Mouse (Mus musculus) WW6 (cell line): ENCODE measurements around the gene Kif5a.

Source experiments
- DNase-seq: peaks from one replicate; pipeline ENCODE4 v3.0.0-alpha.2; 2013; ENCODE audit warnings: low read depth, low spot score

Gene Kif5a

DNA sequence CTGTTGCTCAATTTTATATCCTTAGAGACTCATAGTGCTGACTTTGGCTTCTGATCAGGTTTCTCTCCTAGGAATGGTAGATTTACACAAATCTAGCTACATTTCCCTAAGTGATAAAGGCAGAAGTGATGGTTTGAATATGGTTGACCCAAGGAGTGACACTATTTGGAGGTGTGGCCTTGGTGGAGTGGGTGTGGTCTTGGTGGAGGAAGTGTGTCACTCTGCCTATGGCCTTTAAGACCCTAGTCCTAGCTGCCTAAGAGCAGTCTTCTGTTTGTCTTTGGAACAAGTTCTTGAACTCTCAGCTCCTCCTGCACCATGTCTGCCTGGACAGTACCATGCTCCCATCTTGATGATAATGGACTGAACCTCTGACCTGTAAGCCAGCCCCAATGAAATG is 46.0 kb downstream of the Kif5a start:
- DNase-seq, result no peak

DNA sequence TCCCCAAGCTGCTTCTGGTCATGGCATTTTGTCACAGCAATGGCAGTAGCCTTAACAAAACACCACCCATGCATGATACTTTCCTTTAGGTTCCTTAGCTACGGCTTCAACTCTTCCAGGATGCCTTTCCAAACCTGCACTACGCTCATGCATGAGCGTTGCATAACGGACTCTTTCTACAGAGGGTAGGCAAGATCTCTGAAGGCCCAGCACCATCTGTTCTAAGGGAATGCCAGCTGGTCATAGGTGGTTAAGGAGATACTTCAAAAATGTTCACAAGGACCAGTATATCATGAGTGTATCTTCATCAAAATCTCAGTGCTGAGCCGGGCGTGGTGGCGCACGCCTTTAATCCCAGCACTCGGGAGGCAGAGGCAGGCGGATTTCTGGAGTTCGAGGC is 46.7 kb downstream of the Kif5a start:
- no peak for DNase-seq

DNA sequence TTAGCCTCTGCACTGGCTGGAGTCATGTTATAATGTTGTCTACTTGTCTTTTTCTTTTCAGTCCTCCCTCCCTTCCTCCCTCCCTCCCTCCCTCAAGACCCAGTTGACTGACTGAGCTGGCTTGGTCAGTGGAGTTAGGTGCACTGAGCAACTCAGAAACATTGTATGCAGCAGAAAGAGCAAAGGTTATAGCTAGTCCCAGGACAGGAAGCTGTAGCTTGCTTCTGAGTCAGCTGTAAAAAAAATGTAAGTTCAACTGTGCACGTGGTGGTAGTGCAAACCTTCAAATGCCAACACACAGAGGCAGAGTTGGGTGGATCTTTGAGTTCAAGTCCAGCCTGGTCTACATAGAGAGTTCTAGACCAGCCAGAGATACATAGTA is 48.7 kb downstream of the Kif5a start:
- no peak for DNase-seq

DNA sequence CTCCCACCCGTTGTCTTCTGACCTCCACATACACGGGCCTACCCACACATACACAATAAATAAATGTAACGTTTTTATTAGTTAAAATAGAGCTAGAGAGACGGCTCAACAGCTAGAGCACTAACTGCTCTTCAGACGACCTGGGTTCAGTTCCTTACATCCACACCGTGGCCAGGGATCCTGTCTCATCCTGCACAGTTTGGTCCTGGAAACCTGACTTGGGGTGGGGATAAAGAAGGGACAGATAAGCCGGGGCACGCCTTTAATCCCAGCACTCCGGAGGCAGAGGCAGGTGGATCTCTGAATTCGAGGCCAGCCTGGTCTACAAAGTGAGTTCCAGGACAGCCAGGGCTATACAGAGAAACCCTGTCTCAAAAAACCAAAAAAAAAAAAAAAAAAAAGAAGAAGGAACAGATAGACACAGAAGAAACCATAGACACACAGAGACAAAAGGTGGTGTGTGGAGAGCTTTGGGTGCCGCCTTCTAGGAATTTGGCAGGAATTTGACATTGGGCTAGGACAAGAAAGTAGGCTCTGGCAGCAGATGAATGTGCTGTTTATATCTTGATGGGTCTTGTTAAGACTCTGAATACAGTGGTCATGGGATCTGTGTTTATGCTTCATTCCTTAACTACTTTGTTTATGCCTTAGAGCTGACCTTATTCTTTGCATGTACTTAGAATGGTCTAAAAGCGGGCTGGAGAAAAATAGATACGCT is 49.3 kb downstream of the Kif5a start:
- no peak for DNase-seq

DNA sequence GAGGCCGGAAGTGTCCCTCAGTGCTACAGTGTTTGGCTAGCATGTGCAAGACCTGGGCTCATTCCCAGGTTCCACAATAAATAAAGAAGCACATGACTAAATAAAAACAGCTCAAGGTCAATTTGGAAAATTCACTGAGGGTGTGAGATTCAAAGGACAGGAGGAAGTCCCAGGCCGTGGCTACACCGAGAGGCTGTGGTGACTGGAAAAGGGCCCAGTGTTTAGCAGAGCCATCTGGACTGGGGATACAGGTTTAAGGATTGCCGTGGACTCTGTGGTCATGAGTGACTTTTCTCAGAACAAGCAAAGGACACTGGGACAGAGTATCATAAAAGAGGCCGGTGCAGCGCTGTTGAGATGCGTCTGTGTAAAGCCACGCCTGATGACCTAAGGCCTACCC is 49.9 kb downstream of the Kif5a start:
- no peak for DNase-seq

DNA sequence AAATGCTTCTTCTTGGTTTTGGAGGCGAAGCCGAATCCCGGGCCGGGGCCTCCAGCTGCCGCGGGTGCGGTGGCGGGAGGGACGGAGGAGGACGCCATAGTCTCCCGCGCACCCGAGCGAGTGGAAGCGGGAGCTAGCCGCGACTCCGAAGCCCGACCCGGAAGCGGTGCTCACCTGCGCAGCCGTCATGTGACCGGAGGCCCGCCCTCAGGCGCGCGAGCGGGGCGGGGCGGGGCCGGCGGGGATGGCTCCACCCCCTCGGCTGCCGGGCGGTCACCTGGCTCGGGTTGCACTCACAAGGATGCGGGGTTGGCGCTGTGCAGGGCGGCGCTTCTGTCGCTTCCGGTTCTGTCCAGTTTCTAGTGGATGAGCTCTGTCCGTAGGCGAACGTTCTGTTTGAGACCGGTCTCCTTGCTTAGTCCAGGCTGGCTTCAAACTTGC is 51.7 kb downstream of the Kif5a start, which contains the start of gene Pip4k2c:
Gene Pip4k2c, minus strand, starts transcription at position 172 of the 441 bp plus-strand sequence.
- peak; percentile 82 for DNase-seq

DNA sequence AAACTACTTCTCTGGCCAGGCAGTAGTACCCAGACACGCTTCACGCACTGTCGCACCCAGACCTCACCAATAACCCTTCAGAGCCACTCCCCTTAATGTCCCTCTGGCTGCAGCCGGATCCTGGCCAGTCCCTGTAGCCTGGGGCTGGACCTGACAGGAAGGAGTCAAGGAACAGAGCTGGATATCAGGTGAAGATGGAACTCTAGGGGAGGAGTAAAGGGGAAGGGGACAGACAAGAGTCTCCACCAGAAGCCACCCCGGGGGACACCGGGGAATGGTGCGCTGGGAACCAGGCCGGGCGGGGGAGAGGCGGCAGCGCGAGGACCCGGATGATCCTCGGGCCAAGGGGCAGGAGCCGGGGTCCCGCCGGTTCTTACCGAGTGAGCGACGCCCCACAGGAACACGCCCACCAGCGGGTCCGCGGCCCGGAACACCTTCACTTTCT is 52.2 kb downstream of the Kif5a start:
- DNase-seq, result no peak

DNA sequence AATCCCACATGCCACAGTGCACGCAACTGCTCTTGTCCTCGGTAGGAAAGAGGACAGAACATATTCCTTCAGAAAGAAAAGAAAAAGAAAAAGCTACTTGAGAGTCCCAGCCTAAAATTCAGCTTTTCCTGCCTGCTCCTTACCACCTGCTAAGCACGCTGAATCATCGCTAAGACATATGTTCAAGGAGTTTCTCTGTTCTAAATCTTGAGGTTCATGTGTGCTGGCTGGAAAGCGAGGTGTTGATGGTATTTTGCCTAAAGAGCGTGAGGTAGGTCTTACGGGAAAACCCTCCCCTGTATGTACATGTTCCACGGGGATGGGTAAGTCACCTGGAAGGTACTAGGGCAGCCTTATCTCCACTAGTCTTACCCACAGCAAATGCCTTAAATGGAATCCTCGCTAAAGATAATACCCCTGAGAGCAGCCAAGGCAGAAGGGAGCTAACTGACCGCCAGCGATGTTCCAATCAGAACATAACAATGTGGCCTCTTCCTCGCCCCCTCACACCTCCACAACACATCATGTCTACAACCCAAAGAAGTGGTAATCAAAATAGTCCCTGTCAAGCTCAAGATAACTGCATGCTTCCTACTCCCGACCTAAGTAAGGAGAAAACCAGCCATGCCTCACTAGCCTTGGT is 53.1 kb downstream of the Kif5a start:
- DNase-seq, result no peak

DNA sequence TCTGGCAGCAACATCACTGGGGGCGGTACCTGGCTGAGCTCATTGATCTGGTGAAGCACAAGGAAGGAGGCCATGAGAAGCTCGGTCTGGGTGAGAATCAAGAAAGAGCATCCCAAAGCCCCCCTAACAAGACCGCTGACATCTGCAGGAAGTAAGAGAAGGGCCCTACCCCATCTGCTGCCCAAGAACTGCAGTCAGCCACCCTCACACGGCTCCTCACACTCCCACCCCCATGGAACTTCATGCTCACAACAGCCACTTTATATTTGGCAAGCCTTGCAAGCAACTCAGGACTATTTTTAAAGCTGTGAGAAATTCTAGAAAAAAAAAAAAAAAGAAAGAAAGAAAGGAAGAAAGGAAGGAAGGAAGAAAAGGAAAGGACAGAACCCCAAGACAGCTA is 54.2 kb downstream of the Kif5a start:
- DNase-seq, result no peak

DNA sequence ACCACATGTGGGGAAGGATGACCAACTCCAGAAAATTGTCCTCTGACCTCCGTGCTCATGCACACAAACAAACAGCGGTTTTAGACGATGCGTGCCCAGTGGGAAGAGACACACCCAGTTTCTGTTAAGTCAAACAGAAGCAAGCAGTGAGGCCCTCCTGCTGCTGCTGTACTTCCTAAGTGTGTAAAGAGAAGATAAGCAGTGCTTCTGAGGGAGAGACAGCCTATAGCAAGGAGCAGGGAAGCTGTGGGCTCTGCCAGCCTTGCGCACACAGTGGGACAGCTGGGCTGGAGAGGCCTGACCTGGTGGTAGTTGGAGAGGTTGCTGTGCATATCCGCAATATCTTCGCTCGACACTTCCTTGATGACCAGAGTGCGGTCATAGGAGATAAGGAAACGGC is 57.8 kb downstream of the Kif5a start:
- DNase-seq, result no peak

DNA sequence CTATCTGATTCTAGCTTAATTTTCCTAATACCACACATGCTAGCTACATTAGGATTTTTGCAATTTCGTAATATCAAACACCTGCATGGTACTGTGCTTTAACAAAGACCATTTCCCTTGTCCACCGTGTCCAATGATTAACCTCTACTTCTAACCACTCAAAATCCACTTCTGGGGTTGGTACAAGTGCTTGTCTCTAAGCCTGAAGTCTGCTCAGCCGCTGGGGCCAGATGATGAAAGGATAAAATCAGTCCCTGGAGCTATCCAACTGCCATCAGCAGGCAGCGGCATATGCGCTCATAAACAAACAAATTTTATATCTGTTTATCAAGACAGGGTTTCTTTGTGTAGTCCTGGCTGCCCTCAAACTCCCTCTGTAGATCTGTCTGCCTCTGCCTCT is 58.6 kb downstream of the Kif5a start:
- no peak for DNase-seq

DNA sequence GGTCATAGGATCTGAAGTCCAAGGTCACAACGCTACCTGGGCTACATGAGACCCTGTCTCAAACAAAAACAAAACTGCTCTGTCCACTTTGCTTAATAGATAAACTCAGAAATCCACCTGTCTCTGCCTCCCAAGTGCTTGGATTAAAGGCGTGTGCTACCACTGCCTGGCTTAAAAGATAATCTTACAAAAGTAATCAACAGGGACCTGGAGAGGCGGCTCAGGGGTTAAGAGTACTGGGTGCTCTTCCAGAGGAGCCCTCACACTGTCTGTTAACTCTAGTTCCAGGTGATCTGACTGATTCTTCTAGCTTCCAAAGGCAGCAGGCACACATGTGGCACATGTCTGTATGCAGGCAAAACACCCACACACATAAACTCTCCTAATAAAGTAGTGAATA is 60.0 kb downstream of the Kif5a start:
- no peak for DNase-seq

DNA sequence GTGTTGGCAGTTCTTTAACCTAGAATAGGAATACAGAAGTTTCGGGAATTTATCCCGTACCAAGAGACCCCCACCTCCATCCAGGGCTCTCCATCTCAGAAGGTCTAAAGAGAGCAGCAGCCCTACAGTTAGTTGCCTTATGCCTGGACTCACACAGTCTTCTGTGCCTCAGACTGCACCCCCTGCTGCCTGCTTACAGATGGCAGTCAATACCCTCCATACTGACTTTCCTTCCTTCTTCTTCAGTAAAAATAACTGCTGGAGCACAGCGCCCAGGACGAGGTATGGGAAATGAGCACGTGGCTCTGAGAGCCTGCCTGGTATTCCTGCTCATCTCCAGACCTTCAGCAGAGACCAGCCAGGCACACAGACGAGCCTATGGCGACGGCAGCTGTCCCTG is 62.9 kb downstream of the Kif5a start:
- DNase-seq, result no peak

DNA sequence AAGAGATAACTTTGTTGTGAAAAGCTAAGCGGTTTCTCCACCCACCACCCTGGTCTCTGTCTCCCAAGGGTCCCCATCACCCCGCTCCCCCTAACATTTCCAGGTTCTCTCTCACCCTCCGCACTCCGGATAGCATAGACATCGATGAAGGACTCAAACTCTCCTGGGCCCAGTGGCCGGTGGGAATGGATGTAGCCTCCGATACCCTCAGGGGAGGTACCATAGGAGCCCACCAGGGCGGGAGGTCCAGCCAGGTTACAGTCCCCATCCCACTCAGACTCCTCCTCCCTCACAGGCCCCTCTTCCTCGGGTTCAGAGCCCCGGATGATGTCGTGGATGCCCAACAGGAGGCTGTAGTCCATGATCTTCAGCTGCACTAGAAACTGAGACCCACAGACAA is 63.7 kb downstream of the Kif5a start:
- no peak for DNase-seq

DNA sequence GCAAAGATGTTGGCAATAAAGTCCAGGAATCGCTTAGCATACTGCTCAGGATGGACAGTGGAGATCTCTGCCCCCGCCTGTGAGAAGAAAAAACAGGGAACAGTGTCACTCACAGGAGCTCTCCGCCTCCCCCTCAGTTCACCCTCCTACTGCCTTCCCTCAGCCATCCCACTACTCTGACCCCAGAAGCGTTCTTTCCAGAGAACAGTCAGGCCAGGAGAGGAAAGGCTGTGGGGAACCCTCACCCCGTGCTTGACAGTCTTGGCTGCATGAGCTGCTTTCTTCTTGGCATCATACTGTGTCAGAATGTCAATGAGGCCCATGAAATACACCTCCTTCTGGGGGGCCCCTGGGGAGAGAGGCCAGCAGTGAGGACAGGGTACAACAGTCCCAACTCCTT is 64.1 kb downstream of the Kif5a start:
- DNase-seq, result no peak

DNA sequence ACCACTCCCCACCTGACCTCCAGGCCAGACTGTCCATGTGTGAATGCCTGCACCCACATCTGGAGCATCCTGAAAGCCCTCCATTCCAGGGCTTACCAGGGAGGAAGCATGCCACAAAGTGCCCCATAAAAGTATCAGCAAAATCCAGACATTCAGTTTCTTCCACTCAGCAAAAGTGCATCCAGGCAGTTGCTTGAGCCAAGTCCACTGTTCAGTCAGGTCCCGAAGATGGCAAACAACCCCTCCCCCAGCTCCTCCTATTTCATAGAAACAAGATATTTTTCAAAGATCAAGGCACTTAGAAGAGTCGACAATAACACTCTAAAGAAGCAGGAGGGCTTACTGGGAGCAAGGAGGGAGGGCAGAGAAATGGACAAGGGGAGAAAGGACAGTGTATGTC is 64.7 kb downstream of the Kif5a start:
- DNase-seq, result no peak

DNA sequence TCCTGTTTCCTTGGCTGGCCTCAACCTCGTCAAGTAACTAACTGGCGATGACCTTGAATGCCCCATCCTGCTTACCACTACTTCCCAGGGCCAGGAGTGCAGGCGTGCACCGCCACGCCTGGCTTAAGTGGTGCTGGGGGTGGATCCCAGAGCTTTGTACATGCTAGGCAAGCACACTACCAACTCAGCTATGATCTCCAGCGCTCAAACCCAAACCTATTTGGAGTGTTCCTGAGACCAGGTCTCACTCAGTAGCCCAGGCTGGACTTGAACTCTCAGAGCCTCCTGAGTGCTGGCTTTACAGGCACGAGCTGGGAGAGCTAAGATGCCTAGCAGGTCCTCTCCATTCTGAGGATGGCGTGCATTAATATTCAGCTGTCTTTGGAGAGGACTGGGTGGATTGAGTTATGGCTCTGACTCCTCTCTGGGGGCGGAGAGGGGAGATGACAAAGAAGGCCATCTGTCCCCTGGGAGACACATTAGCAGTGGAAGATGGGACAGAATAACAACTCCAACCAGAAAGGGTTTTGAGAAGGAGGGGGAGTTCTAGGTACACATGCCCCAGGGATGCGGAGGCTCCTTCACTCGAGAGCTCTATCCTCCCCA is 65.5 kb downstream of the Kif5a start:
- no peak for DNase-seq

DNA sequence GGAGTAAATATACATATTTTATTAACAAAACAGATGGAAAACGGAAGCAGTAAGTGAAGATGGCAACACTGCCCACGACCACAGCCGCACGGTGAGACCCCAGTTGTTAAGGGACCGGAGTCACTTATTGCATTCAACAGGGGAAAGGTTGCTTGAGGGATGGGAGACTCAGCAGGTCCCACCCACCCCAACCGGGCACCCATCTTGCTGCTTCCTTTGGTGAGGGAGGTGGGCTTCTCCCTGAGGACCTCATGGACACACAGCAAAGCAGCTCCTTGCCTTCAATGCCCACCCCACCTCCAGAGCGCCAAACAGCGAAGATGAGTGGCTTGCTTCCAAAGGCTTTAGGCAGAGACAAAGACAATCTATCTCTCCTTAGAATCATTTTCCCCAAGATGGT is 66.0 kb downstream of the Kif5a start:
- no peak for DNase-seq

DNA sequence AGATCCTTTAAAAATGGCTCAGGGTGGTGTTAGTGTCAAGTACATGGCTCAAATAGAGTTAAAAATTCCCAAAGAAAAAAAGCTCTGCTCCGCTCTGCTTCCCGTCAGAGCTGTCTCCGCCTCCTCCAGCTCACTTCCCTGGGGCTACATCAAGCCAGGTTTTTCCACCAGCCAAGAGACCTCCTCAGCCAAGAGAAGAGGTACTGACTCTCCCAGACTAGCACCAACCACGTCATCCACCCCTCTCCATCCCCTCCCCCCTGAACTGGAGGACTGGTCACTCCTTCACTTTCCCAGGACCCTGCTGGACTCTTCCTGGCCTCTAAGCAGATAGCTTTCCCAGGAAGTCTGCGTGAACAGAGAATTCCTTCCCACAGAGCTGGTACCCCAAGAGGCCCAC is 66.8 kb downstream of the Kif5a start:
- no peak for DNase-seq

DNA sequence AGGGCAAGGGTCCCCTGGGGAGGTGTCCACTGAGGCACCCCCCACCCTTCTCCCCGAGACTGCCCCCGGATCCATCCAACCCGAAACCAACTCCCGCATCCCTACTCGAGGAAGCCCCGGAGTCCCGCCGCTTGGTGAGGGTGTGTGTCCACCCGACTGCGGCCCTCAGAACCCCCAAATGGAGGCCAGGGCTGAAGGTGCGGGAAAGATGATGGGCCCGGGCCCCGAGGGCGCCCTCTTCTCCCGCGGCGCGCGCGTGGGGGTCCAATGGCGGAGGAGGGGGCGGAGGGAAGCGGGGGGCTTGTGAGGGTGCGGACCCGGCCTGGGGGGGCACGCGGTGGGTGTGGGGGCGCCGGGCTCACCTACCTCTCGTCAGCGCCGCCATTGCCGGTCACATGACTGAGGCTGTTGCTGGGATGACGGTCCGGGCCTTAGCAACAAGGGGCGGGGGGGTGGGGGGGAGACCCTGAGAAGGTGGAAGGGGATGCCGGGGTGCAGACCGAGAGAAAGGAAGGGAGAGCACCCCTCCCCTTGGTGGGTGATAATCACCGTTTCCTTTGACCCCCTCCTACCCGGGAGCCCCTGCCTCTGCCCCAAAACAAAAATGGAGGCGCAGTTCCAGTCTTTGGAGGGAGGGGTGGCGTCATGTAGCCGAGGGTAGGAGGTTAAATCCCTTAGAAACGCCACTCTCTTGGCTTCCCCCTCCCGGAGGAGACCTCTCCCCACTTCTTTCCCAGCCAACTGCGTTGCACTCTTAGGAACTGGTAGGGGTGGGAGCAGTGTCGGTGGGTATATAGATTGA is 67.6 kb downstream of the Kif5a start, which contains the start of gene Dtx3:
Gene Dtx3, minus strand, starts transcription at position 401 of the 802 bp plus-strand sequence.
- DNase-seq, result no peak

DNA sequence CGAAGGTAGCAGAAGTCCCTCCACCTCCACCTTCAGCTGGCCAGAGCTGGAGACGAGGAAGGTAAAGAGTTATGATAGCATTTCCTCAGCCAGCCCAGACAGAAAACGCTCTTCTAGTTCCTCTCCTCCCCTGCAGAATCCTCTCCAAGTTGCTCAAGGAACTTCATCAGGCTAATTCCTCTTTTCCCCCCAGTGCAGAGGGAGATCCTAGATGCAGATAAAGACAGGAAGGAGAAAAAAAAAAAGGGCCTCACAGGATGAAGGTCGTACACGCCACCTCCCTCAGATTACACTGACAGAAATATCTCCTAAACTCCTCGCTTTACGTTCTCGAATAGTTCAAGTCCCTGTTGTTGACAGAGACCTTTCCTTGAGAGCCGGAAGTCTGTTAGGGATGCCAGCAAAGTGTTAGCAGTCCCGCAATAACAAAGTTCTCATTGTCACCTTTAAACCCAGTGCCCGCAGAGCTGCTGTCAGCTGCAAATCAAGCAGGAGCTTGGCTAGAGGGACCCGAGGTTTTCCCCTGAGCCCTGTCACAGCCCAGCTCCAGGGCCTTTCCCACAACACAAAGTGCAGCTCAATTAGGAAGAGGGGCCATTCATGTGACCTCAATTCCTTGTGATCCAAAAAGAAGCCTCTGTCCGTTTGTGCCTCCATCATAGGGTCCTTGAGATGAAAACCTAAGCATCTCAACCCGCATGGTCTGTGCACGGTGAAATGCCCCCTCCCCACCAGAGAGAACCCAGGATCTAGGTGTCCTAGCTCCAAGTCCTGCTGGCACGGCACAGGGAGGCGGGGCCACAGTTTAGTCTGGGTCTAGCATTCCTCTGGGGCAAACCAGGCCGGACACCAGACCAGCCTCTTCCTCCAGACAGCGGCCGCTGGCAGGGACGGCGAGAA is 68.5 kb downstream of the Kif5a start:
- DNase-seq, result no peak
